Mouse (Mus musculus) intestine, embryonic 16.5 days (tissue): ENCODE results near the gene Zfp62. TPM values are rescaled to one million over a fixed set of nuclear protein-coding genes. Genes with fewer than 3 reads are reported as not detected.
"Not testable (repeated sequence)": the region's sequence is repeated elsewhere in the genome, so short reads cannot be mapped to it uniquely, and the experiment has no call there.

ENCODE experiments used
- ATAC-seq: fragments of 200-750 bp; cut with Nextera tagmentation; 2 replicates; pipeline ENCODE4 v1.8.0; 2017; ENCODE audit warnings: moderate TSS enrichment, moderate library complexity
- H3K27ac ChIP-seq: fragments of 300-500 bp; sonication (generic); 2 replicates; pipeline ENCODE4 v1.5.1; 2014; ENCODE audit warnings: mild to moderate bottlenecking, low read length
- H3K27me3 ChIP-seq: fragments of 300-500 bp; sonication (generic); replicated peaks from 2 replicates; pipeline ENCODE4 v1.6.1; 2014; ENCODE audit warnings: low read length, control low read depth, mixed read lengths; ENCODE audit not compliant: control insufficient read depth, insufficient read depth
- H3K36me3 ChIP-seq: fragments of 300-500 bp; sonication (generic); 2 replicates; pipeline ENCODE4 v1.6.1; 2014; ENCODE audit warnings: low read length, control low read depth; ENCODE audit not compliant: control insufficient read depth, insufficient read depth
- H3K4me1 ChIP-seq: fragments of 300-500 bp; sonication (generic); 2 replicates; pipeline ENCODE4 v1.6.1; 2014; ENCODE audit warnings: low read length, control low read depth, mixed read lengths; ENCODE audit not compliant: control insufficient read depth, insufficient read depth
- H3K4me2 ChIP-seq: fragments of 300-500 bp; sonication (generic); 2 replicates; pipeline ENCODE4 v1.6.1; 2014; ENCODE audit warnings: low read depth, low read length, control low read depth
- H3K4me3 ChIP-seq: fragments of 300-500 bp; sonication (generic); 2 replicates; pipeline ENCODE4 v1.5.1; 2014; ENCODE audit warnings: mild to moderate bottlenecking, low read length
- H3K9ac ChIP-seq: fragments of 300-500 bp; sonication (generic); 2 replicates; pipeline ENCODE4 v1.6.1; 2014; ENCODE audit warnings: low read depth, low read length
- H3K9me3 ChIP-seq: fragments of 300-500 bp; sonication (generic); 2 replicates; pipeline ENCODE4 v1.6.1; 2016; ENCODE audit warnings: low read length, control low read depth; ENCODE audit not compliant: control insufficient read depth
- WGBS: fragments of 180-500 bp; shearing (Covaris S2); extraction: QIAGEN DNeasy Blood & Tissue Kit; methylation state at CpG from one replicate; pipeline ENCODE4 v1.1.7; 2014; 5-methylcytosine and 5-hydroxymethylcytosine counted together
- polyA plus RNA-seq: library from polyadenylated mRNA; unstranded; fragments of >200 nt; fragmentation: Nextera tagmentation; extraction: Ambion mirVana; gene quantifications from 2 replicates; pipeline ENCODE4 v1.2.1, GENCODE M21; 2015

Gene Zfp62
- polyA plus RNA-seq, 1 experiment from 2014 or later, result 23.1 TPM

GRCm38 (mm10) chr11:49186452-49186851 lies 16.6 kb upstream of the Zfp62 start:
- Histone ChIP-seq H3K27ac (no peak overlapping the region), H3K4me1 (no peaks in the 10 kb centered on the region), H3K27me3 (no peaks in the 10 kb centered on the region), H3K9ac (no peak overlapping the region), H3K4me2 (no peak overlapping the region), H3K4me3 (no peak overlapping the region), H3K9me3 (no peaks in the 10 kb centered on the region), H3K36me3 (no peaks in the 10 kb centered on the region)
- WGBS, result 77% methylated on average over 6 of the region's 6 CpGs
- 0 out of 2 replicates have a peak, but pooled peaks have one; percentile 33 for ATAC-seq

- no peaks in the 10 kb centered on the region for H3K27me3 ChIP-seq
- H3K9ac ChIP-seq, result no peak within 1 kb of the TSS
- ATAC-seq, result no peak
- H3K4me2 ChIP-seq, result no peak within 1 kb of the TSS
- WGBS, result 80% methylated on average over 8 of the region's 8 CpGs
- no peaks in the 10 kb centered on the region for H3K4me1 ChIP-seq
- H3K9me3 ChIP-seq, result no peaks in the 10 kb centered on the region
- H3K36me3 ChIP-seq, result no peaks in the 10 kb centered on the region
- H3K4me3 ChIP-seq, result no peak within 1 kb of the TSS
- no peak within 1 kb of the TSS for H3K27ac ChIP-seq
Measured at GRCm38 (mm10) chr11:49186955-49187488, 16.1 kb upstream of the Zfp62 start, which contains the start of gene Btnl9. Btnl9 (minus strand) TSS chr11:49187159.

GRCm38 (mm10) chr11:49187701-49188100 lies 15.4 kb upstream of the Zfp62 start:
- H3K4me3 ChIP-seq, result no peak overlapping the region
- H3K27ac ChIP-seq, result no peak overlapping the region
- 79% methylated on average over 10 of the region's 10 CpGs for WGBS
- no peak overlapping the region for H3K4me2 ChIP-seq
- no peaks in the 10 kb centered on the region for H3K36me3 ChIP-seq
- no peaks in the 10 kb centered on the region for H3K4me1 ChIP-seq
- no peaks in the 10 kb centered on the region for H3K9me3 ChIP-seq
- ATAC-seq, result no peak
- no peaks in the 10 kb centered on the region for H3K27me3 ChIP-seq
- H3K9ac ChIP-seq, result no peak overlapping the region

- Histone ChIP-seq H3K9ac (no peak overlapping the region), H3K36me3 (no peaks in the 10 kb centered on the region), H3K4me3 (no peak overlapping the region), H3K4me2 (no peak overlapping the region), H3K9me3 (no peaks in the 10 kb centered on the region), H3K4me1 (no peaks in the 10 kb centered on the region), H3K27me3 (no peaks in the 10 kb centered on the region), H3K27ac (no peak overlapping the region)
- no peak for ATAC-seq
- WGBS, result 2% methylated on average over 7 of the region's 7 CpGs
Measured at GRCm38 (mm10) chr11:49189737-49190136, 13.4 kb upstream of the Zfp62 start.

- H3K36me3 ChIP-seq, result no peaks in the 10 kb centered on the region
- 45% methylated on average over 2 of the region's 2 CpGs for WGBS
- ATAC-seq, result no peak
- H3K9me3 ChIP-seq, result no peaks in the 10 kb centered on the region
- H3K27me3 ChIP-seq, result no peaks in the 10 kb centered on the region
- no peak overlapping the region for H3K9ac ChIP-seq
- no peak overlapping the region for H3K27ac ChIP-seq
- H3K4me3 ChIP-seq, result no peak overlapping the region
- H3K4me2 ChIP-seq, result no peak overlapping the region
- no peaks in the 10 kb centered on the region for H3K4me1 ChIP-seq
Measured at GRCm38 (mm10) chr11:49191083-49191482, 12.0 kb upstream of the Zfp62 start.

- H3K27ac ChIP-seq, H3K36me3 ChIP-seq, H3K4me2 ChIP-seq, H3K9ac ChIP-seq, ATAC-seq, H3K27me3 ChIP-seq, H3K9me3 ChIP-seq, H3K4me3 ChIP-seq, H3K4me1 ChIP-seq: not testable (repeated sequence)
- WGBS, result 95% methylated on average over 9 of the region's 9 CpGs
Measured at GRCm38 (mm10) chr11:49194771-49195170, 8.3 kb upstream of the Zfp62 start.

GRCm38 (mm10) chr11:49195819-49196322 lies 7.2 kb upstream of the Zfp62 start:
- Histone ChIP-seq H3K4me1 (no peaks in the 10 kb centered on the region), H3K27ac (no peak overlapping the region), H3K27me3 (no peaks in the 10 kb centered on the region), H3K9ac (no peak overlapping the region), H3K4me2 (no peak overlapping the region), H3K36me3 (no peaks in the 10 kb centered on the region), H3K9me3 (no peaks in the 10 kb centered on the region), H3K4me3 (no peak overlapping the region)
- 85% methylated on average over 7 of the region's 7 CpGs for WGBS
- no peak for ATAC-seq

GRCm38 (mm10) chr11:49200666-49201065 lies 2.4 kb upstream of the Zfp62 start:
- no peaks in the 10 kb centered on the region for H3K36me3 ChIP-seq
- H3K27me3 ChIP-seq, result no peaks in the 10 kb centered on the region
- H3K9me3 ChIP-seq, result no peaks in the 10 kb centered on the region
- peaks cover 5% of the 10 kb centered on the region for H3K4me1 ChIP-seq
- no peak for ATAC-seq
- H3K27ac ChIP-seq, result no peak overlapping the region
- H3K4me3 ChIP-seq, result no peak overlapping the region
- no peak overlapping the region for H3K4me2 ChIP-seq
- no peak overlapping the region for H3K9ac ChIP-seq

GRCm38 (mm10) chr11:49201142-49201541 lies 1.9 kb upstream of the Zfp62 start:
- ATAC-seq, result no peak
- H3K27ac ChIP-seq, result no peak overlapping the region
- peaks cover 5% of the 10 kb centered on the region for H3K4me1 ChIP-seq

GRCm38 (mm10) chr11:49202071-49202470 lies 1.0 kb upstream of the Zfp62 start:
- no peaks in the 10 kb centered on the region for H3K36me3 ChIP-seq
- H3K9ac ChIP-seq, result peak overlapping the region; percentile 90
- peak overlapping the region; percentile 78 for H3K4me3 ChIP-seq
- H3K4me2 ChIP-seq, result peak overlapping the region; percentile 87
- WGBS, result 53% methylated on average over 2 of the region's 2 CpGs
- no peaks in the 10 kb centered on the region for H3K27me3 ChIP-seq
- peaks cover 5% of the 10 kb centered on the region for H3K4me1 ChIP-seq
- H3K9me3 ChIP-seq, result no peaks in the 10 kb centered on the region
- peak overlapping the region; percentile 98 for H3K27ac ChIP-seq
- no peak for ATAC-seq

More at GRCm38 (mm10) chr11:49201142-49201541, 1.9 kb upstream of the Zfp62 start:
- H3K9ac ChIP-seq, result no peak overlapping the region
- H3K9me3 ChIP-seq, result no peaks in the 10 kb centered on the region
- no peaks in the 10 kb centered on the region for H3K36me3 ChIP-seq
- no peak overlapping the region for H3K4me2 ChIP-seq
- H3K4me3 ChIP-seq, result no peak overlapping the region
- H3K27me3 ChIP-seq, result no peaks in the 10 kb centered on the region
